Mouse (Mus musculus): ENCODE measurements at regions not wholly inside any gene's neighbourhood (a gene's known extent, or its start where the extent isn't known, plus 50 kb on each side); places are given as distances from the start of the nearest gene placed in this dataset.

GRCm38 (mm10) chr9:100194604-100195444 is 291.8 kb downstream of the Il20rb start:
- peak; percentile 3 to 6 for DNase-seq
- intact Hi-C loops (cut with DNase I), result no loop called here

- no peak for DNase-seq
- intact Hi-C loops (cut with DNase I), result no loop called here
These were observed 292.4 kb downstream of the Il20rb start for GRCm38 (mm10) chr9:100194158-100194557.

GRCm38 (mm10) chr9:100184081-100184480 is 302.5 kb downstream of the Il20rb start:
- no peak for DNase-seq
- intact Hi-C loops (cut with DNase I), result no loop called here

- DNase-seq, result no peak
- intact Hi-C loops (cut with DNase I), result no loop called here
These were observed 300.3 kb upstream of the Sox14 start for GRCm38 (mm10) chr9:100176291-100176690.

GRCm38 (mm10) chr9:100166256-100166655 is 290.3 kb upstream of the Sox14 start:
- intact Hi-C loops (cut with DNase I), result no loop called here
- no peak for DNase-seq

- intact Hi-C loops (cut with DNase I), result no loop called here
- DNase-seq, result no peak
These were observed 286.0 kb upstream of the Sox14 start for GRCm38 (mm10) chr9:100161961-100162360.
